Mouse (Mus musculus) lung, embryonic 16.5 days (tissue): ENCODE results near the gene Mmadhc. TPM values are rescaled to one million over a fixed set of nuclear protein-coding genes. Genes with fewer than 3 reads are reported as not detected.

Experiments used
- ATAC-seq: fragments of 200-750 bp; cut with Nextera tagmentation; 2 replicates; pipeline ENCODE4 v1.8.0; 2017; ENCODE audit warnings: low read depth, mild to moderate bottlenecking, moderate library complexity
- H3K27ac ChIP-seq: fragments of 300-500 bp; sonication (generic); 2 replicates; pipeline ENCODE4 v1.5.1; 2014; ENCODE audit warnings: mild to moderate bottlenecking, control low read depth, low read length
- H3K27me3 ChIP-seq: fragments of 300-500 bp; sonication (generic); 2 replicates; pipeline ENCODE4 v1.6.1; 2014; ENCODE audit warnings: low read depth, low read length, mixed read lengths; ENCODE audit not compliant: control insufficient read depth, insufficient read depth
- H3K36me3 ChIP-seq: fragments of 300-500 bp; sonication (generic); 2 replicates; pipeline ENCODE4 v1.6.1; 2014; ENCODE audit warnings: low read length; ENCODE audit not compliant: control insufficient read depth, insufficient read depth
- H3K4me1 ChIP-seq: fragments of 300-500 bp; sonication (generic); replicated peaks from 2 replicates; pipeline ENCODE4 v1.6.1; 2014; ENCODE audit warnings: low read length, mixed read lengths; ENCODE audit not compliant: control insufficient read depth, insufficient read depth
- H3K4me2 ChIP-seq: fragments of 300-500 bp; sonication (generic); 2 replicates; pipeline ENCODE4 v1.6.1; 2014; ENCODE audit warnings: low read depth, low read length, control low read depth
- H3K4me3 ChIP-seq: fragments of 300-500 bp; sonication (generic); 2 replicates; pipeline ENCODE4 v1.5.1; 2014; ENCODE audit warnings: mild to moderate bottlenecking, low read length, control low read depth
- H3K9ac ChIP-seq: fragments of 300-500 bp; sonication (generic); 2 replicates; pipeline ENCODE4 v1.6.1; 2014; ENCODE audit warnings: low read length, control low read depth
- H3K9me3 ChIP-seq: fragments of 300-500 bp; sonication (generic); 2 replicates; pipeline ENCODE4 v1.6.1; 2016; ENCODE audit warnings: low read length; ENCODE audit not compliant: control insufficient read depth
- WGBS: fragments of 180-500 bp; shearing (Covaris S2); extraction: QIAGEN DNeasy Blood & Tissue Kit; methylation state at CpG from one replicate; pipeline ENCODE4 v1.1.7; 2014; 5-methylcytosine and 5-hydroxymethylcytosine counted together
- polyA plus RNA-seq: library from polyadenylated mRNA; unstranded; fragments of >200 nt; fragmentation: Nextera tagmentation; extraction: Ambion mirVana; gene quantifications from 2 replicates; pipeline ENCODE4 v1.2.1, GENCODE M21; 2015

The Mmadhc gene
- polyA plus RNA-seq, 1 experiment from 2014 or later = 149 TPM

DNA sequence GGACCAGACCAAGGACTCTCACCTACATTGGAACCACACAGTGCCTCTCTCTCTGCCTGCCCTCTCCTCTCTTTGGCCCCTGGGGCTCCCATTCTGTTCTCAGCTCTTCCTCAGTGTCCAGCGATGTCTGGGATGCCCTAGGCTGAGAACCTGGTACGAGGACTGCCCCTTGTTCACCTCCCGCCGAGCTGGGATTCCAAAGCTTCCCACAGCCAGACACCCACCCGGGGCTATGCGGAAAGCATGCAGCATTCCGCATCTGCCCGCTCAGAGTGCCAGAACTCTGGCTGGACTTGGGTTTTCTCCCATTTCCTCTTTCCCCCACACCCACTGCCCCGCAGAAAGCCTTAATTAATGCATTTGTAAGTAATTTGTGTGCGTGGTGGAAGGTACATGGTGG is 19.9 kb downstream of the Mmadhc start:
- Histone ChIP-seq H3K4me3 (no peak overlapping the region), H3K9me3 (no peaks in the 10 kb centered on the region), H3K27ac (no peak overlapping the region), H3K9ac (no peak overlapping the region), H3K27me3 (no peaks in the 10 kb centered on the region), H3K4me2 (no peak overlapping the region), H3K36me3 (peaks cover 9% of the 10 kb centered on the region; the same call in 1 of the 2 replicates), H3K4me1 (no peaks in the 10 kb centered on the region)
- WGBS = 76% methylated on average over 10 of the region's 10 CpGs
- ATAC-seq = no peak

DNA sequence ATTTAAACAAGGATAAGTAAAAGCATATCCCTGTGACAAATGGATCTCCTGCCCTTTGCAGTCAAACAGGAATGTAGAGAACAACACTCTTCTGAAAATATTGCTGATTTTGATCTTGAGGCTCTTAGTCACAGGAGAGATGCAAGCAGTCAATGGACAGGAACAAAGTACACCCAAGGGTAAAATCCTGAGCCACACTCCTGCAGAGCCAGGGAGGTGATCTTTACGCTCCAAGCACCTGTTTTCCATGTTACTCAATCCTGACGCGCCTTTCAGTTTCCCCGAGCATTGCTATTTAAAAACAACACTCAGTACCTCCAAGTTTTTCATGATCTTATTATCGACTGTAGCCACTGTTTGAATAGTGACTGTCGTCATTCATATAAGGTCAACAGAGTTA is 23.2 kb downstream of the Mmadhc start:
- H3K9me3 ChIP-seq = no peaks in the 10 kb centered on the region
- H3K27me3 ChIP-seq = no peaks in the 10 kb centered on the region
- 56% methylated on average over 6 of the region's 6 CpGs for WGBS
- H3K9ac ChIP-seq = no peak overlapping the region
- no peak for ATAC-seq
- H3K4me3 ChIP-seq = no peak overlapping the region
- H3K4me2 ChIP-seq = no peak overlapping the region
- no peak overlapping the region for H3K27ac ChIP-seq
- H3K4me1 ChIP-seq = no peaks in the 10 kb centered on the region
- no peaks in the 10 kb centered on the region for H3K36me3 ChIP-seq

DNA sequence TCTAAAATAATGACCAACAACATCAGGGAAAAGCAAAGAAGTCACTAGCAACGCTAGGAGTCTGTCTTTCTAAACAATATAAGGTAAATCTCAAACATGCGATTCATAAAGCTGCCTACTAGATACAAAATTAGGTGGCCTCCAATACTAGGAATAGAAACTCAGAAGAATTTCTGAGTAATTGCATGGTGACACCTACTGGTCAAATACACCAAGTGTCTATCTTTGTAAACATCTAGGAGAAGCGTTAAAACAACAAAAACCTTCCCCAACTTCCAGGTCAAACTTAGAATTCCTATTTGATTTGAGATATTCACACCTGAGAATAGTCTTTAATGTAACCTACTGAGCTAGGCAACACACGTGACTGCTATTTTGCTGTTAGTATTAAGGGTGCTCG is 24.4 kb downstream of the Mmadhc start:
- Histone ChIP-seq H3K36me3 (no peaks in the 10 kb centered on the region), H3K4me2 (no peak overlapping the region), H3K4me1 (no peaks in the 10 kb centered on the region), H3K27me3 (no peaks in the 10 kb centered on the region), H3K9me3 (no peaks in the 10 kb centered on the region), H3K27ac (no peak overlapping the region), H3K9ac (no peak overlapping the region), H3K4me3 (no peak overlapping the region)
- 24% methylated on average over 5 of the region's 5 CpGs for WGBS
- ATAC-seq = no peak

DNA sequence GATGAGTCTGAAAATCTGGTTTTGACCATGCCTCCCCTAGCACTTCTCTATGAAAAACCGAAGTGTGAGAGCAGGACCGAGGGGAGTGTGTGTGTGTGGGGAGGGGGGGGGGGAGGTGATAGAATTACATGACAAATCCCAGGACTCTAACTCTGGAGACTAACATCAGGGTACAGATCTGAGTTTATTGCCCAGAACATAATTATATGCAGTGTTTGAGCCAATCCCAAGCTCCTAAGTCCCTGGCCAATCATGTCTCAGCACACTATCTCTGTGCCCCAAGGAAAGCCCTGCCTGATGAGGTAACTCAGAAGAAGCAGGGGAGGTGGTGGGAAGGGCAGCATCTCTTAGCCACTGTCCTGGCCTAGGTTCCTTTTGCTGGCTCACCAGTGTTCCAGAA is 28.1 kb downstream of the Mmadhc start:
- H3K36me3 ChIP-seq = no peaks in the 10 kb centered on the region
- no peak overlapping the region for H3K9ac ChIP-seq
- no peak for ATAC-seq

DNA sequence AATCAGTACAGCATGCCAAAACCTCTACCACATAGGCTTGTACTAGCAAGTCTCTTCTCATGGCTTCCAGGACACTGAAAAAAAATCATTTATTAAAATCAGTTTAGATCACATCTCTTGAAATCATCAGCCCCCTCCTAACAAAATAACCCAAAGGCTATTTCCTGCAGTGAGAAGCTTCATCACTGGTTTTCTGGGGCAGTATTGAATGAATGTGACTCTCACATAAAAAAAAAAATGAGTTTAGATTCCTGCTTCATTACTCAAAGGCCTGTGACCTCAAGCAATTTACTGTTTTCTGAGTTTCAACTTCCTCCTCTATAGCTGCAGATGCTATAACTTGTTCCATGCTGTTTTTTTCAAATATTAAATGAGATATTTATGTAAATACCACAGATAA is 29.6 kb downstream of the Mmadhc start:
- no peak overlapping the region for H3K4me2 ChIP-seq
- no peaks in the 10 kb centered on the region for H3K4me1 ChIP-seq
- H3K27ac ChIP-seq = no peak overlapping the region
- ATAC-seq = no peak
- no peaks in the 10 kb centered on the region for H3K36me3 ChIP-seq
- no peak overlapping the region for H3K4me3 ChIP-seq
- H3K9ac ChIP-seq = no peak overlapping the region
- H3K9me3 ChIP-seq = no peaks in the 10 kb centered on the region
- no peaks in the 10 kb centered on the region for H3K27me3 ChIP-seq

More for the DNA sequence above, 28.1 kb downstream of the Mmadhc start:
- Histone ChIP-seq H3K4me1 (no peaks in the 10 kb centered on the region), H3K4me3 (no peak overlapping the region), H3K4me2 (no peak overlapping the region), H3K27me3 (no peaks in the 10 kb centered on the region), H3K27ac (no peak overlapping the region), H3K9me3 (no peaks in the 10 kb centered on the region)
- 29% methylated on average over 2 of the region's 2 CpGs for WGBS

DNA sequence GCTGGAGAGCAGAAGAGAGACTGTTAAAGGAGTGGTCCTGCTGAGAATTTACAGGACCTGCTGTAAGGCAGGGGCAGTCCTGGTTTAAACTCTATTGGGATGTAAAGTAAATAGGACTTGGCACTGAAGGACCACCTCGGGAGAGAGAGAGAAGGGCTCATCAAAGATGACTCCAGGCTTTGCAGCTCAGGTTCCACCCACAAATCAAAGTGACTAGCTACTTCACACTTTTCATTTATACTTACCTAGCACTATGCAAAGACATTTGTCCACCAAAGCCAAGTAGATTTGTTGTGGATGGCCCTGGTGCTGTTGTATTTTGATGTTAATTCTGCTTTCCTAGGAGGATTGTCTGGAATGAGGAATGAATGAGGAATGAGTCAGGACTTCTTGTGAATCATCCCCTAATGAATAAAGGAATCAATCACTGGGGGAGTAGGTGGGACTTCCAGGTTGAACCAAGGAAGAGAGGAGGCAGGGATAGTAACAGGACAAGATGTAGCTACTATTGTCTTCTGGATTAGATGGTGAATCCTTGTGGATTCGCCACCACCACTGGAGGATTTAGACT is 31.3 kb downstream of the Mmadhc start:
- H3K9me3 ChIP-seq = no peaks in the 10 kb centered on the region
- no peak overlapping the region for H3K9ac ChIP-seq
- H3K27me3 ChIP-seq = no peaks in the 10 kb centered on the region
- 36% methylated on average over 2 of the region's 2 CpGs for WGBS
- no peaks in the 10 kb centered on the region for H3K36me3 ChIP-seq
- H3K4me2 ChIP-seq = no peak overlapping the region
- H3K4me3 ChIP-seq = no peak overlapping the region
- no peaks in the 10 kb centered on the region for H3K4me1 ChIP-seq
- no peak for ATAC-seq
- H3K27ac ChIP-seq = no peak overlapping the region

DNA sequence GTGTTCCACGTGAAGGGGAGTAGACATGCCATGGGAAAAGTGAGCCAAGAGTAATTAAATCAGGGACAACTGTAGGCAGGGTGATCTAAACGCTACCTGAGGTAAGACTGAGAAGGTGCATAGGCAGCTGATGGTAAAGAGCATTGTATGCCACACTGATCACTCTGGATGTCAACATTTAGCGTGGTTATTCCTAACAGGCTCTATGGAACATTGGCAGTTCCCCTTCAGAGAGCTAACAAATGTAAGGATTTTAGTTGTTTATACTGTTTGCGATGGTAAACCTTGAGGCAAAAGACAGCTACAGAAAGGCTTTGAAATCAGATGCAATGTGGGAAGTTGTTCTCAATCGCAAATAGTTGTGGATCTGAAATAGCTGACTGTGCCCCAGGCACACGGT is 32.5 kb downstream of the Mmadhc start:
- Histone ChIP-seq H3K4me2 (no peak overlapping the region), H3K4me3 (no peak overlapping the region), H3K27ac (no peak overlapping the region), H3K9me3 (no peaks in the 10 kb centered on the region), H3K36me3 (no peaks in the 10 kb centered on the region), H3K9ac (no peak overlapping the region), H3K27me3 (no peaks in the 10 kb centered on the region), H3K4me1 (no peaks in the 10 kb centered on the region)
- ATAC-seq = no peak
- WGBS = 70% methylated on average over 6 of the region's 6 CpGs

DNA sequence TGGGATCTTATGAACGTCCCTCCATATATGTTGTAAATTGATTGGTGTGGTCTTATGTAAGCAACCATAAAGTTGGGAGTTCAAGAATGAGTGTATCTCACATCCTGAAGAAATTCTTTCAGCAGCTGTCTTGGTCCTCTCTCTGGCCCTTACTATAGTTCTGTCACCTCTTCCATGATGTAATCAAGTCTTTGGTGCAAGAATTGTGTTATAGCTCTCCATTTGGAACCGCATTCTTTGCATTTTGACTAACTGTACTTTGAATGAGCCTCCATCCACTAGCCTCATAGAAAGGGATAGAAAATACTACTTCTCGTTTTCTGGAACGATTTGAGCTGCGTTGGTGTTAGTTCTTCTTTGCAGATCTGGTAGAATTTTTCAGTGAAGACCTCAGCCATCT is 41.6 kb downstream of the Mmadhc start:
- Histone ChIP-seq H3K9ac (no peak overlapping the region), H3K27ac (no peak overlapping the region), H3K27me3 (no peaks in the 10 kb centered on the region), H3K36me3 (no peaks in the 10 kb centered on the region), H3K4me1 (no peaks in the 10 kb centered on the region), H3K9me3 (no peaks in the 10 kb centered on the region), H3K4me2 (no peak overlapping the region), H3K4me3 (no peak overlapping the region)
- WGBS = 79% methylated on average over 5 of the region's 5 CpGs
- ATAC-seq = no peak

DNA sequence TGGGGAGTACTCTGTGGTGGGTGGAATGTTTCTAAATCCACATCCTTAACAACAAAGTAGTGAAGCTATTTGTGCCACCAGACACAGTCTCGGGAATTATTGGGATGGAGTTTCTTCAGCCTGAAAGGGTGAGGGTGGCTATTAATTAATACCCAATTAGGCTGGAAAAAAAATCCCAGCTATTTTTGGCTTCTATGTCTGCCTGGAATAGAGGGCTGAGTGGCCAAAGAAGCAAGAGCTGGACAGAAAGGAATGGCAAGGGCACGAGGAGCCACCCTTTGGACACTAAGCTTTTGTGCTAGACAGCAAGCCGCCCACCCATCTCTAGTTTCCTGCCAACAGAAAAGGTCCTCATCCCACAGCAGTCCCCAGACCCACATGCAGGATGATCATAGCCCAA is 48.0 kb downstream of the Mmadhc start:
- H3K9me3 ChIP-seq = no peaks in the 10 kb centered on the region
- H3K27me3 ChIP-seq = no peaks in the 10 kb centered on the region
- H3K4me3 ChIP-seq = no peak overlapping the region
- no peak overlapping the region for H3K4me2 ChIP-seq
- no peaks in the 10 kb centered on the region for H3K4me1 ChIP-seq
- WGBS = 74% methylated on average over 3 of the region's 3 CpGs
- H3K27ac ChIP-seq = no peak overlapping the region
- no peak overlapping the region for H3K9ac ChIP-seq
- no peak for ATAC-seq
- no peaks in the 10 kb centered on the region for H3K36me3 ChIP-seq

DNA sequence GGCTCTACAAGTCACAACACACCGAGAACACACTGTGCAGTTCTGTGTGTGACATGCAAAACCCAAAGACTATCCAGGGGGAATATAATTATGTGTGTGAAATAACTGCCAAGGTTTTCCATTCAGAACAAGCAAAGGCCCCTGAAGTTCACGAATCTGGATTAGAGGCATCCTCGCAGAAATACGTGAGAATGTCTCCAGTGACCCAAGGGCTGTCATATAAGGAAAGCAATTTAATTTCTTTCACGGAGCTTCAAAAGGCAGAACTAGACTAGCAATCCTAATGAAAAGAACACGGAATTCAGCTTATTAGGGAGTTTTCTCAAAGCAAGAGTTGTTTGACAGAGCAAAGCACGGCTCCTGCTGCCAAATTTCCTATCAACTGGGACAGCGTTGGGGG is 63.1 kb downstream of the Mmadhc start:
- H3K36me3 ChIP-seq = no peaks in the 10 kb centered on the region

More for the DNA sequence above, 63.1 kb downstream of the Mmadhc start:
- Histone ChIP-seq H3K27ac (no peak overlapping the region), H3K4me2 (no peak overlapping the region), H3K9ac (no peak overlapping the region), H3K27me3 (no peaks in the 10 kb centered on the region), H3K4me3 (no peak overlapping the region), H3K4me1 (no peaks in the 10 kb centered on the region), H3K9me3 (no peaks in the 10 kb centered on the region)
- no peak for ATAC-seq
- WGBS = 61% methylated on average over 8 of the region's 8 CpGs
